ENCODE assay signal across 22 mouse cellular contexts in genomic region chr10:125187544-125187943, GRCm38 (mm10).
A peak's percentile ranks its signal among the peaks of the same experiment; 100 is the strongest.
DNase-seq lines count a peak whose midpoint lies in the region; ATAC-seq and TF ChIP-seq lines count a peak whose summit lies in the region.
"Had no signal": no experiment of that assay in that cellular context is flagged by ENCODE, and none has a peak within 500 bp of the region (broad histone marks: within the 10 kb centered on the region; RNA-seq: fewer than 3 reads in every experiment).

No protein-coding gene starts in this region.

- no peaks in the 10 kb centered on the region for H3K9me3 ChIP-seq in forebrain, embryonic 14.5 days (replicated peaks; ENCODE audit: control insufficient read depth, low read length)
- H3K9me3 ChIP-seq in forebrain, embryonic 12.5 days: no peaks in the 10 kb centered on the region
- no peaks in the 10 kb centered on the region for H3K9me3 ChIP-seq in forebrain, postnatal 0 days (ENCODE audit: low read length)
- H3K9me3 ChIP-seq: embryonic facial prominence, embryonic 15.5 days; heart, embryonic 10.5 days; hindbrain, embryonic 13.5 days had no signal

- WGBS in forebrain, embryonic 14.5 days: 65% methylated on average over 5 of the region's 5 CpGs
- WGBS in forebrain, embryonic 12.5 days: 80% methylated on average over 5 of the region's 5 CpGs
- WGBS in forebrain, postnatal 0 days: 61% methylated on average over 5 of the region's 5 CpGs

- peak; percentile 83 for ATAC-seq in forebrain, embryonic 14.5 days
- ATAC-seq in forebrain, embryonic 12.5 days (ENCODE audit: low FRiP score): no peak; the same call in 1 of the 2 replicates
- ATAC-seq in forebrain, postnatal 0 days: no peak
- ATAC-seq: hindbrain, postnatal 0 days had no signal

- no peaks in the 10 kb centered on the region for H3K27me3 ChIP-seq in forebrain, embryonic 14.5 days (replicated peaks; ENCODE audit: control insufficient read depth, insufficient read depth, low read length)
- H3K27me3 ChIP-seq in forebrain, embryonic 12.5 days: no peaks in the 10 kb centered on the region
- H3K27me3 ChIP-seq in forebrain, postnatal 0 days (ENCODE audit: insufficient read depth, low read length): no peaks in the 10 kb centered on the region
- H3K27me3 ChIP-seq: embryonic facial prominence, embryonic 15.5 days; hindbrain, embryonic 13.5 days had no signal

- peak; percentile 64 for DNase-seq in forebrain, embryonic 14.5 days (ENCODE audit: low spot score)
- DNase-seq in brain, adult 2 months (ENCODE audit: low read depth, low spot score): peak; percentile 70
- peak; percentile 22 for DNase-seq in forebrain, postnatal 0 days
- peak; percentile 12 for DNase-seq in layer of hippocampus, adult 9-10 months (ENCODE audit: low spot score)
- DNase-seq in right cerebral cortex, postnatal 36 days (ENCODE audit: low spot score in 2 of 2): no peak
- no peak for DNase-seq in thymus, postnatal 25 days
- DNase-seq in spleen, postnatal 36 days (ENCODE audit: low spot score in 2 of 2): no peak
- DNase-seq: adrenal gland, postnatal 10 days; cerebellum, adult 11 months; cerebellum, adult 8-10 months; cerebellum, postnatal 14 days; embryo, embryonic 11 days; gastrocnemius, postnatal 36 days; heart, adult 18-20 months; heart, postnatal 10 days; heart, postnatal 4 days had no signal

- no peaks in the 10 kb centered on the region for H3K36me3 ChIP-seq in forebrain, embryonic 14.5 days (ENCODE audit: control insufficient read depth, insufficient read depth, low read length)
- H3K36me3 ChIP-seq in forebrain, embryonic 12.5 days (replicated peaks): no peaks in the 10 kb centered on the region
- H3K36me3 ChIP-seq in forebrain, postnatal 0 days (ENCODE audit: insufficient read depth): no peaks in the 10 kb centered on the region
- H3K36me3 ChIP-seq: embryonic facial prominence, embryonic 15.5 days; heart, embryonic 10.5 days; hindbrain, embryonic 13.5 days had no signal

- H3K4me3 ChIP-seq in forebrain, embryonic 14.5 days (ENCODE audit: low read depth, low read length): no peak overlapping the region
- no peak overlapping the region for H3K4me3 ChIP-seq in forebrain, embryonic 12.5 days (replicated peaks)
- H3K4me3 ChIP-seq in forebrain, postnatal 0 days (ENCODE audit: low read depth, low read length): no peak overlapping the region
- H3K4me3 ChIP-seq: embryonic facial prominence, embryonic 15.5 days; erythroblast, embryonic 14.5 days; heart, embryonic 10.5 days; hindbrain, embryonic 13.5 days had no signal

- no peak overlapping the region for H3K9ac ChIP-seq in forebrain, embryonic 14.5 days (ENCODE audit: low read length)
- no peak overlapping the region for H3K9ac ChIP-seq in forebrain, embryonic 12.5 days
- no peak overlapping the region for H3K9ac ChIP-seq in forebrain, postnatal 0 days
- H3K9ac ChIP-seq: embryonic facial prominence, embryonic 15.5 days; hindbrain, embryonic 13.5 days had no signal

- no peak overlapping the region for H3K27ac ChIP-seq in forebrain, embryonic 14.5 days (ENCODE audit: low read depth, low read length)
- H3K27ac ChIP-seq in forebrain, embryonic 12.5 days: no peak overlapping the region
- H3K27ac ChIP-seq in forebrain, postnatal 0 days (ENCODE audit: low read depth, low read length): no peak overlapping the region
- H3K27ac ChIP-seq: embryonic facial prominence, embryonic 15.5 days; heart, embryonic 10.5 days; hindbrain, embryonic 13.5 days; hindbrain, postnatal 0 days had no signal

- no peak for TF ChIP-seq CTCF in forebrain, postnatal 0 days (IDR thresholded peaks at IDR 0.05; ENCODE audit: low read depth)

- H3K4me1 ChIP-seq in forebrain, embryonic 14.5 days (ENCODE audit: control insufficient read depth, insufficient read depth, low read length): no peaks in the 10 kb centered on the region
- no peaks in the 10 kb centered on the region for H3K4me1 ChIP-seq in forebrain, embryonic 12.5 days
- H3K4me1 ChIP-seq in forebrain, postnatal 0 days (ENCODE audit: insufficient read depth): no peaks in the 10 kb centered on the region
- H3K4me1 ChIP-seq: embryonic facial prominence, embryonic 15.5 days; heart, embryonic 10.5 days; hindbrain, embryonic 13.5 days had no signal

- no peak overlapping the region for H3K4me2 ChIP-seq in forebrain, embryonic 14.5 days (ENCODE audit: low read length)
- no peak overlapping the region for H3K4me2 ChIP-seq in forebrain, embryonic 12.5 days
- H3K4me2 ChIP-seq in forebrain, postnatal 0 days (ENCODE audit: low read depth): no peak overlapping the region
- H3K4me2 ChIP-seq: embryonic facial prominence, embryonic 15.5 days; hindbrain, embryonic 13.5 days had no signal

Comparison
In these comparisons a context has a peak if more than half of its experiments do, and no peak if none do; other contexts are left out.
1. DNase-seq: peak in forebrain, embryonic 14.5 days (single experiment), brain, adult 2 months (single experiment), forebrain, postnatal 0 days (single experiment) and layer of hippocampus, adult 9-10 months (single experiment); none in right cerebral cortex, postnatal 36 days (0 of 2), thymus, postnatal 25 days (single experiment) and spleen, postnatal 36 days (0 of 2).